Mouse (Mus musculus) olfactory bulb, adult 2 months (tissue): ENCODE measurements around the gene Arhgef2. TPM values are rescaled to one million over a fixed set of nuclear protein-coding genes. Genes with fewer than 3 reads are reported as not detected.

Source experiments
- H3K27ac ChIP-seq: fragments of 200-500 bp; 2 replicates; pipeline ENCODE4 v1.5.1; 2012; ENCODE audit warnings: low read depth, low read length; ENCODE audit not compliant: insufficient read depth
- H3K4me1 ChIP-seq: fragments of 200-500 bp; 2 replicates; pipeline ENCODE4 v1.6.1; 2012; ENCODE audit warnings: low read length; ENCODE audit not compliant: control insufficient read depth, insufficient read depth
- H3K4me3 ChIP-seq: fragments of 200-500 bp; 2 replicates; pipeline ENCODE4 v1.5.1; 2012; ENCODE audit warnings: mild to moderate bottlenecking, low read depth, low read length, moderate library complexity; ENCODE audit not compliant: insufficient read depth
- CTCF ChIP-seq: fragments of 200-500 bp; IDR thresholded peaks from 2 replicates; pipeline ENCODE4 v1.5.1; 2012; ENCODE audit warnings: low read depth, mild to moderate bottlenecking, low read length, moderate library complexity; ENCODE audit not compliant: insufficient read depth
- POLR2A ChIP-seq: fragments of 200-500 bp; IDR thresholded peaks from 2 replicates; pipeline ENCODE4 v1.6.1; 2012; ENCODE audit warnings: mild to moderate bottlenecking, low read depth, low read length, moderate library complexity; ENCODE audit not compliant: insufficient read depth
- WGBS: fragments of 180-500 bp; shearing (Covaris S2); methylation state at CpG from one replicate; pipeline ENCODE4 v1.1.7; 2018; 5-methylcytosine and 5-hydroxymethylcytosine counted together
- polyA plus RNA-seq: library from polyadenylated mRNA; stranded (reverse); fragments of >200 nt; gene quantifications from 2 replicates; pipeline ENCODE4 v1.2.4, GENCODE M21; 2012; ENCODE audit warnings: low replicate concordance; ENCODE audit not compliant: missing spikeins, insufficient read depth, insufficient read length

The Arhgef2 gene
- polyA plus RNA-seq, 1 experiment: not detected

DNA sequence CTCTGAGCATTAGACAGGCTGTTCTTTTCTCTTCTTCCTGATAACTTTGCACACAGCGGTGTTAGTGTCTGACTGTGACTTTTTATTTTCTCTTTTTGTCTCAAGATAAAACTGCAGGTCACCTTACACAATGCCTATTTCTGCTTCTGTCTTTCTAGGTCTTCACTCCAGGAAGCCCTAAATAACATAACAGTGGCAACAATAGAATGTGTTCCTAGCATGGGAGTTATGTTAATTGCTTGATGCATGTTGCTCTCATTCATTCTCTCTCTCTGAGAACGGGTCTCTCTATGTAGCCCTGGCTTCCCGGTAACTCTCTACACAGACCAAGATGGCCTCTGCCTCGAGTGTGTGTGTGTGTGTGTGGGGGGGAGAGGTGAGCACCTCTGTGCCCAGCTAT lies 3.3 kb upstream of the Arhgef2 start:
- Histone ChIP-seq H3K4me3 (no peak overlapping the region), H3K4me1 (peaks cover 4% of the 10 kb centered on the region), H3K27ac (no peak overlapping the region)
- 57% methylated on average over 4 of the region's 4 CpGs for WGBS
- TF ChIP-seq POLR2A (no peak), CTCF (no peak)

DNA sequence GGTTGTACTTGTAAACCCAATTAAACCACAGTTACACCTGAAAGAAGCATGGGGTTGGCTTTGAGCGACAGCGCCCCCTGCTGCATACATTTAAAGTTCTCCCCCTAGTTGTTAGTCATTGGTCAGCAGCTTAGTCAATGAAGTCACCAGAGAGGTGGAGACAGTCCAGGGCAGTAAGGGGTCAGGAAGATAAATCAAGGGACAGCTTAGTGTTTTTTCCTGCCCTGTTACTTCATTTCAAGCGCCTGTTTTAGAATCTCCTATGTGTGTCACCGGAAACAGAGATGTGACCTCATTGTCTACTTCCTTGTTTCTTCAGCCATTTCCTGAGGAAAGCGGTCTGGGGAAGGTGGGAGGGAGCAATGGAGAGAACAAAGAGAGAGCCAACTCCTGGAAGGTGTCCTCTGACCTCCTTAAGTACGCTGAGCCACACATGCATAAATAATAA lies 2.0 kb upstream of the Arhgef2 start:
- Histone ChIP-seq H3K4me3 (no peak overlapping the region), H3K27ac (no peak overlapping the region), H3K4me1 (peaks cover 8% of the 10 kb centered on the region)
- WGBS: 29% methylated on average over 6 of the region's 6 CpGs
- TF ChIP-seq CTCF (no peak), POLR2A (no peak)

DNA sequence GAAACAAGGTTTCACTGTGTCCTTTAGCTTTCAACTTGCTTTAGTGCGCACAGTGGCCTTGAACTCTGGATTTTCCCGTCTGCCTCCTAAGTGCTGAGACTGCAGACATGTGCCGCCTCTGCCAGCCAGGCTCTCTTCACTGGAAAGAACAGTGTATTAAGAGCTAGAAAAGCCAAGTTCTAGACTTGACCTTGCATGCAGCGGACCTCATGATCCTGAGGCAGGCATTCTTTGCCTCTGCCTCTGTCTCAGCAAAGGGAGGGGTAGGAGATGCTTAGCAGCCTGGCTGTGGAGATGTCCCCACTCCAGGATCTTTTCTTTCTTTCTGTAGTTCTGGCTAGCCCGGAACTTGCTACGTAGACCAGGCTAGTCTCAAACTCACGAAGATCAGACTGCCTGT lies 903 bp upstream of the Arhgef2 start:
- TF ChIP-seq POLR2A (no peak), CTCF (no peak)

DNA sequence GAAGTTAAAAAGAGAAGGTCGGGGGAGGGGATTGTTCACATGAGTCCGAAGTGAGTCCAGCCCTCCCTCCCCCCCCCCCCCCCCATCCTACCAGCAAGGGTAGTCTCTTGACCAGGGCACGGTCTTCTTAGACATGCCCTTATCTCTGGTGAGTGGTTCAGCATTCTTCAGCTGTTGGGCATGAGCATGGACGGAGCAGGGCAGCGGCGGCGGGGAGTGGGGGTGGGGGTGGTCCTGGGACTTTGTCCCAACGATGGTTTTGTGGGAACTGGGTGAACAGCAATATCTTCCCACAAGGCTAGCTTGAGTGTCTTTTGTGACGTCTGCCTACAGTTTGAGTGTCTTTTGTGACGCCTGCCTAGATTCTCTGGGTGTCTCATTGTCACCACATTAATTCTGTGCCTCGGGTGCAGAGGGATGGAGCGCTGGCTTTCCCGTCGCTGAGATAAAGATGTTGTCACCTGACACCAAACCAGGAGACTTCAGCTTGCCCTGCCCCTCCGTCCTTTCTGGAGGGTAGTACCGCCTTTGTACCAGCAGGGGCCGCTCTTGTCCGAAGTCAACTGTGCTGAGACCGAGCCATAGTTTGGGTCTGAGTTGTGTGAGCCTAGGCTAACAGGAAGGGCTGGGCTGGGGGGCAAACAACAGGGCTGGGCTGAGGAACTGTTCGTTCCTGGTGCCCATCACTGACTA lies 1.4 kb downstream of the Arhgef2 start:
- Histone ChIP-seq H3K4me1 (peaks cover 8% of the 10 kb centered on the region), H3K27ac (no peak overlapping the region), H3K4me3 (0 out of 2 replicates have a peak overlapping the region, but pooled peaks have one; percentile 1)
- TF ChIP-seq POLR2A (no peak), CTCF (peak; percentile 94)
- WGBS: under 1% methylated on average over 20 of the region's 20 CpGs

More for the DNA sequence above, 903 bp upstream of the Arhgef2 start:
- Histone ChIP-seq H3K27ac (no peak overlapping the region), H3K4me1 (peaks cover 8% of the 10 kb centered on the region), H3K4me3 (no peak overlapping the region)
- WGBS: 93% methylated on average over 7 of the region's 7 CpGs

DNA sequence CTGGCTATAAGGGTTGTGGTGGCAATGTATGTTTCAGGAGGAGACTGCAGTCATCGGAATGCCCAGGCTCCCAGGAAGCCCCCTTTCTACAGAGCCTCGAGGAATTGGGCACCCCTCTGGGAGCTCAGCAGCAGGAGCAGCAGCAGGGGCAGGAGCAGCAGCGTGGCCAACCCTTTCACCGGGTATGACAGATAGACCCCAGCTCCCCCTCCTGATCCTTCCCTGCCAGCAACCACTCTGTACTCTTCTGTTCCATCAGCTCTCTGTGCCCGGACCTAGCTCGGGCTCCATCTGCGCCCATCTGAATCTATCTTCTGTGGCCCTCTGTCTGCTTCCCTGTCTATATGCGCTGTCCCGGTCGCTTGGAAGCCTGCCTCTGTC lies 2.0 kb downstream of the Arhgef2 start:
- WGBS: 23% methylated on average over 10 of the region's 10 CpGs
- H3K4me1 ChIP-seq: peaks cover 8% of the 10 kb centered on the region
- no peak overlapping the region for H3K27ac ChIP-seq
- 0 out of 2 replicates have a peak overlapping the region, but pooled peaks have one; percentile 1 for H3K4me3 ChIP-seq
- no peak for TF ChIP-seq CTCF
- no peak for TF ChIP-seq POLR2A

DNA sequence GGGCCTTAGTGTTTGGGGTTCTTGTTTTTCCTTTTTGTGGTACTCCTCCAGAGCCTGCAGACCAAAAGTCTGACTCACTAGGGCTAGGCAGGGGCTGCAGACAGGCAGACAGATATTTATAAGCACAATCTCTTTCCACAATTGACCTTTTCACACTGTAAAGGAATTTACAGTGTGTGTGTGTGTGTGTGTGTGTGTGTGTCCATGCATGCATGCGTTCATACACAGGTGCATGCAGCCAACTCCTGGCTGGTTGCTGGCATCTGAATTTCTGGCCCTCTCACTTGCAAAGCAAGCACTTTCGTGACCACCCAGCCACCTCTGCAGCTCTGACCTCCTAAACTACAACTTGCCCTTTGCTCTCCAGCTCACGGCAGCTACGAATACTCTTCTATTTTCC lies 3.3 kb downstream of the Arhgef2 start:
- Histone ChIP-seq H3K4me3 (no peak overlapping the region), H3K27ac (no peak overlapping the region), H3K4me1 (peaks cover 8% of the 10 kb centered on the region)
- TF ChIP-seq POLR2A: no peak
- TF ChIP-seq CTCF: no peak
- 83% methylated on average over 4 of the region's 4 CpGs for WGBS

DNA sequence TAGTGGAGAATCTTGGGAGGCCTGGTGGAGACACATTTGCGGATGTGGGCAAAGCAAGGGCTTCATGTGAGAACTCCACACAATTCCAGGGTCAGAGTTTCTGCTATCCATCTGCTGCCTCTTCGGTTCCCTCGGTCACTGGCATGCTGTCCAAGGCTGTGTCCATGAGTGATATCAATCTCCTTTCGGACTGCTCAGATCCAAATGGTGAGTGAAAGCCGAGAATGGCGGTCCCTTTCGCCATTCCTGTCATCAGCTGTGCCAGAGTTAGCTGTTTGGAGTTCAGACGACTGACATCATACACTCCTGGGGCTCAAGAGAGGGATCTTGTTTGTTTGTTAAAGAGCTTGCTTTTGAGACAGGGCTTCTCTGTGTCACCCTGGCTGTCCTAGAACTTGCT lies 8.7 kb downstream of the Arhgef2 start:
- Histone ChIP-seq H3K27ac (no peak overlapping the region), H3K4me3 (no peak overlapping the region), H3K4me1 (peaks cover 28% of the 10 kb centered on the region)
- 90% methylated on average over 8 of the region's 8 CpGs for WGBS
- TF ChIP-seq POLR2A: no peak
- TF ChIP-seq CTCF: no peak

DNA sequence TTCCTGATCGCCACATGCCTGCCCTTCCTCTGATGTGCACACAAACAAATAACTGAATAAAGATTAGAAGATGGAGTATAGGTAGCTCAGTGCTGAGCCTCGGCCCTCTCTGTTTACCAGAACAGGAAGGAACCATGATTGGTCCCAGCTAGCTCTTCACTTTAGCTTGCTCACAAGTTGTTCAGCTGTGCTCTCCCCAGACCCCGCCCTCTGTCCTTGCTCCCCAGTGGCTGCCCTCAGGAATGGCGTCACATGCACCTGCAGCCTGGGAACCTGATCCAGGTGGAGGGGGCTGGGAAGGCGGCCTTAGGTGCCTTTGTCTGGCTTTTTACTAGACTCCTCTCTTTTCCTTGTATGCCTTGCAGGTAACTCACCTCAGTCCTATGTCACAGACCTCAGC lies 9.4 kb downstream of the Arhgef2 start:
- H3K4me1 ChIP-seq: peaks cover 34% of the 10 kb centered on the region
- no peak overlapping the region for H3K27ac ChIP-seq
- TF ChIP-seq POLR2A (no peak), CTCF (no peak)
- H3K4me3 ChIP-seq: no peak overlapping the region
- 89% methylated on average over 5 of the region's 5 CpGs for WGBS

DNA sequence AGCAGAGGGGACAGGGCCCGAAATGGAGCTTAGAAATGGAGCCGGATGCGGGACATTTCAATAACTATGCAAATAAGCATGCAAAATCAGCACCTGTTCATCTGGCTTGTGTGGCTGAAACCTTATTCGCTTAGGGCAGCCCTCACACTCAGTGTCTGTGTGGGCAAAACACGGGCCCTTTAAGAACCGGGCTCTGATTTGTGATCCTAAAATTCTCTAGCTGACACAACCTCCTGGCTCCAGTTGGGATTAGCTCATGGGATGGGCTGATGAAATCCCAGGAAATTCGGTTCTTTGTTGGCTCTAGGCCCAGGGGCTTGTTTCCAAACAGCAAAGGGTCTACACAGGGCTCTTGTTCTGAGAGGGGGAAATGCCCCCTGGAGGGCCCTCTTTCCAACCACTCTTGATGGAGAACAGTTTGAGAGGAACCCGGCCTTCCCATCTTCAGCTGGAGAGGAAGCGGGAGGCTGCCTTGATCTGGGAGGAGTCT lies 10.2 kb downstream of the Arhgef2 start:
- peak overlapping the region; percentile 28; the same call in 1 of the 2 replicates for H3K27ac ChIP-seq

More for the DNA sequence above, 10.2 kb downstream of the Arhgef2 start:
- TF ChIP-seq CTCF (no peak), POLR2A (no peak)
- peaks cover 34% of the 10 kb centered on the region for H3K4me1 ChIP-seq
- H3K4me3 ChIP-seq: peak overlapping the region; percentile 25
- WGBS: 36% methylated on average over 9 of the region's 9 CpGs
